In genomic region chr9:120853032-120853597, GRCm38 (mm10) we compare ENCODE assay signal across 9 mouse cellular contexts.
DNase-seq lines count a peak whose midpoint lies in the region; ATAC-seq and TF ChIP-seq lines count a peak whose summit lies in the region.
"Had no signal": no experiment of that assay in that cellular context is flagged by ENCODE, and none has a peak within 500 bp of the region (broad histone marks: within the 10 kb centered on the region; RNA-seq: fewer than 3 reads in every experiment).

No protein-coding gene starts in this region.

- WGBS in forebrain, postnatal 0 days: 82% methylated on average over 8 of the region's 8 CpGs
- WGBS in forebrain, embryonic 12.5 days: 94% methylated on average over 8 of the region's 8 CpGs
- 72% methylated on average over 8 of the region's 8 CpGs for WGBS in lung, embryonic 15.5 days
- WGBS in embryonic facial prominence, embryonic 15.5 days: 87% methylated on average over 8 of the region's 8 CpGs
- 72% methylated on average over 8 of the region's 8 CpGs for WGBS in hindbrain, postnatal 0 days

- no peak for DNase-seq in forebrain, postnatal 0 days
- no peak for DNase-seq in lung, adult 18-20 months
- no peak for DNase-seq in hindbrain, postnatal 0 days (ENCODE audit: low spot score)
- no peak for DNase-seq in layer of hippocampus, adult 8-10 months (ENCODE audit: low spot score in 2 of 2)
- no peak for DNase-seq in spleen, postnatal 36 days (ENCODE audit: low spot score in 2 of 2)

- H3K9me3 ChIP-seq in forebrain, postnatal 0 days (ENCODE audit: low read length): no peaks in the 10 kb centered on the region
- no peaks in the 10 kb centered on the region for H3K9me3 ChIP-seq in forebrain, embryonic 12.5 days
- H3K9me3 ChIP-seq in lung, embryonic 15.5 days: no peaks in the 10 kb centered on the region
- no peaks in the 10 kb centered on the region for H3K9me3 ChIP-seq in embryonic facial prominence, embryonic 15.5 days (replicated peaks)
- H3K9me3 ChIP-seq in hindbrain, postnatal 0 days (ENCODE audit: low read length): no peaks in the 10 kb centered on the region
- H3K9me3 ChIP-seq: limb, embryonic 12.5 days had no signal

- H3K4me2 ChIP-seq in forebrain, postnatal 0 days (ENCODE audit: low read depth): no peak overlapping the region
- H3K4me2 ChIP-seq in forebrain, embryonic 12.5 days: no peak overlapping the region
- H3K4me2 ChIP-seq in lung, embryonic 15.5 days: no peak overlapping the region
- H3K4me2 ChIP-seq in embryonic facial prominence, embryonic 15.5 days (replicated peaks): no peak overlapping the region
- H3K4me2 ChIP-seq in hindbrain, postnatal 0 days (ENCODE audit: low read depth, low read length): no peak overlapping the region
- H3K4me2 ChIP-seq: limb, embryonic 12.5 days had no signal

- no peak overlapping the region for H3K9ac ChIP-seq in forebrain, postnatal 0 days
- no peak overlapping the region for H3K9ac ChIP-seq in forebrain, embryonic 12.5 days
- no peak overlapping the region for H3K9ac ChIP-seq in lung, embryonic 15.5 days
- no peak overlapping the region for H3K9ac ChIP-seq in embryonic facial prominence, embryonic 15.5 days
- H3K9ac ChIP-seq in hindbrain, postnatal 0 days (replicated peaks; ENCODE audit: low read length): no peak overlapping the region
- H3K9ac ChIP-seq: limb, embryonic 12.5 days had no signal

- ATAC-seq in forebrain, postnatal 0 days: no peak
- ATAC-seq in forebrain, embryonic 12.5 days (ENCODE audit: low FRiP score): no peak
- ATAC-seq in lung, embryonic 15.5 days (ENCODE audit: borderline replicate concordance, extremely low read depth, low FRiP score, low TSS enrichment): no peak
- no peak for ATAC-seq in embryonic facial prominence, embryonic 15.5 days (ENCODE audit: insufficient number of reproducible peaks, low FRiP score, low TSS enrichment, low read depth)
- ATAC-seq in hindbrain, postnatal 0 days: no peak

- H3K4me1 ChIP-seq in forebrain, postnatal 0 days (ENCODE audit: insufficient read depth): peaks cover 6% of the 10 kb centered on the region
- peaks cover 9% of the 10 kb centered on the region; the same call in 1 of the 2 replicates for H3K4me1 ChIP-seq in forebrain, embryonic 12.5 days
- H3K4me1 ChIP-seq in lung, embryonic 15.5 days: peaks cover 15% of the 10 kb centered on the region
- peaks cover 21% of the 10 kb centered on the region for H3K4me1 ChIP-seq in embryonic facial prominence, embryonic 15.5 days
- no peaks in the 10 kb centered on the region for H3K4me1 ChIP-seq in hindbrain, postnatal 0 days (ENCODE audit: insufficient read depth, low read length)

- no peak overlapping the region for H3K4me3 ChIP-seq in forebrain, postnatal 0 days (ENCODE audit: low read depth, low read length)
- H3K4me3 ChIP-seq in forebrain, embryonic 12.5 days (replicated peaks): no peak overlapping the region
- H3K4me3 ChIP-seq in lung, embryonic 15.5 days: no peak overlapping the region
- H3K4me3 ChIP-seq in embryonic facial prominence, embryonic 15.5 days (replicated peaks): no peak overlapping the region
- H3K4me3 ChIP-seq in hindbrain, postnatal 0 days (ENCODE audit: low read length): no peak overlapping the region
- H3K4me3 ChIP-seq: limb, embryonic 12.5 days had no signal

- peak overlapping the region; percentile 29; the same call in 1 of the 2 replicates for H3K27ac ChIP-seq in forebrain, postnatal 0 days (ENCODE audit: low read depth, low read length)
- no peak overlapping the region for H3K27ac ChIP-seq in forebrain, embryonic 12.5 days
- peak overlapping the region; percentile 52; the same call in 1 of the 2 replicates for H3K27ac ChIP-seq in lung, embryonic 15.5 days
- peak overlapping the region; percentile 55 for H3K27ac ChIP-seq in embryonic facial prominence, embryonic 15.5 days (replicated peaks)
- H3K27ac ChIP-seq in hindbrain, postnatal 0 days: peak overlapping the region; percentile 41; the same call in 1 of the 2 replicates
- H3K27ac ChIP-seq: limb, embryonic 12.5 days had no signal

- no peaks in the 10 kb centered on the region for H3K27me3 ChIP-seq in forebrain, postnatal 0 days (ENCODE audit: insufficient read depth, low read length)
- no peaks in the 10 kb centered on the region for H3K27me3 ChIP-seq in forebrain, embryonic 12.5 days
- no peaks in the 10 kb centered on the region for H3K27me3 ChIP-seq in lung, embryonic 15.5 days
- no peaks in the 10 kb centered on the region for H3K27me3 ChIP-seq in embryonic facial prominence, embryonic 15.5 days
- no peaks in the 10 kb centered on the region for H3K27me3 ChIP-seq in hindbrain, postnatal 0 days (ENCODE audit: insufficient read depth, low read length)
- H3K27me3 ChIP-seq: limb, embryonic 12.5 days had no signal

- no peak for TF ChIP-seq CTCF in forebrain, postnatal 0 days (IDR thresholded peaks at IDR 0.05; ENCODE audit: low read depth)
- TF ChIP-seq CTCF in hindbrain, postnatal 0 days (IDR thresholded peaks at IDR 0.05; ENCODE audit: low read depth): no peak

- H3K36me3 ChIP-seq in forebrain, postnatal 0 days (ENCODE audit: insufficient read depth): no peaks in the 10 kb centered on the region
- no peaks in the 10 kb centered on the region for H3K36me3 ChIP-seq in forebrain, embryonic 12.5 days (replicated peaks)
- H3K36me3 ChIP-seq in lung, embryonic 15.5 days: no peaks in the 10 kb centered on the region
- H3K36me3 ChIP-seq in embryonic facial prominence, embryonic 15.5 days: no peaks in the 10 kb centered on the region
- no peaks in the 10 kb centered on the region for H3K36me3 ChIP-seq in hindbrain, postnatal 0 days (ENCODE audit: insufficient read depth, low read length)
- H3K36me3 ChIP-seq: limb, embryonic 12.5 days had no signal
